Mouse (Mus musculus): ENCODE measurements at regions not wholly inside any gene's neighbourhood (a gene's known extent, or its start where the extent isn't known, plus 50 kb on each side); places are given as distances from the start of the nearest gene placed in this dataset.

GRCm38 (mm10) chr13:44353899-44354298 lies 375.4 kb upstream of the Jarid2 start:
- no peak for TF ChIP-seq TAL1 (IDR thresholded peaks at IDR 0.05; ENCODE audit: low read length)
- TF ChIP-seq GATA1 (IDR thresholded peaks at IDR 0.05; ENCODE audit: low read length), result no peak

Data from erythroblast, embryonic 14.5 days (primary cell).